Mouse (Mus musculus): ENCODE data around the gene Ssbp3. TPM values are rescaled to one million over a fixed set of nuclear protein-coding genes. Genes with fewer than 3 reads are reported as not detected.
A peak's percentile ranks its signal among the peaks of the same experiment; 100 is the strongest.

Ssbp3 gene
- polyA plus RNA-seq, 1 experiment from 2014 or later: 214 TPM

- no peak for ATAC-seq (ENCODE audit: low FRiP score)
- H3K27me3 ChIP-seq: no peaks in the 10 kb centered on the region
- H3K4me1 ChIP-seq: no peaks in the 10 kb centered on the region
- no peak overlapping the region for H3K4me3 ChIP-seq (replicated peaks)
- 86% methylated on average over 6 of the region's 6 CpGs for WGBS
- H3K27ac ChIP-seq: no peak overlapping the region
- H3K9me3 ChIP-seq: 0 out of 2 replicates have a peak, but pooled peaks cover 5% of the 10 kb centered on the region
- H3K36me3 ChIP-seq (replicated peaks): no peaks in the 10 kb centered on the region
- no peak overlapping the region for H3K9ac ChIP-seq
- no peak overlapping the region for H3K4me2 ChIP-seq
These were observed 29.4 kb upstream of the Ssbp3 start for GRCm38 (mm10) chr4:106881101-106881500.

- no peak overlapping the region for H3K4me3 ChIP-seq (replicated peaks)
- no peak overlapping the region for H3K4me2 ChIP-seq
- H3K9me3 ChIP-seq: 0 out of 2 replicates have a peak, but pooled peaks cover 5% of the 10 kb centered on the region
- no peaks in the 10 kb centered on the region for H3K27me3 ChIP-seq
- no peaks in the 10 kb centered on the region for H3K4me1 ChIP-seq
- H3K36me3 ChIP-seq (replicated peaks): no peaks in the 10 kb centered on the region
- WGBS: 82% methylated on average over 2 of the region's 2 CpGs
- no peak overlapping the region for H3K9ac ChIP-seq
- no peak overlapping the region for H3K27ac ChIP-seq
- ATAC-seq (ENCODE audit: low FRiP score): no peak
These were observed 27.4 kb upstream of the Ssbp3 start for GRCm38 (mm10) chr4:106883149-106883548.

GRCm38 (mm10) chr4:106886307-106887085 is 24.0 kb upstream of the Ssbp3 start:
- Histone ChIP-seq H3K27me3 (no peaks in the 10 kb centered on the region), H3K9ac (no peak overlapping the region), H3K36me3 (replicated peaks) (no peaks in the 10 kb centered on the region), H3K4me3 (replicated peaks) (no peak overlapping the region), H3K9me3 (0 out of 2 replicates have a peak, but pooled peaks cover 5% of the 10 kb centered on the region), H3K27ac (no peak overlapping the region), H3K4me2 (no peak overlapping the region), H3K4me1 (no peaks in the 10 kb centered on the region)
- 87% methylated on average over 10 of the region's 10 CpGs for WGBS
- no peak for ATAC-seq (ENCODE audit: low FRiP score)

GRCm38 (mm10) chr4:106896086-106896485 is 14.4 kb upstream of the Ssbp3 start:
- ATAC-seq (ENCODE audit: low FRiP score): no peak
- no peaks in the 10 kb centered on the region for H3K36me3 ChIP-seq (replicated peaks)
- no peak overlapping the region for H3K27ac ChIP-seq
- H3K9ac ChIP-seq: no peak overlapping the region
- H3K9me3 ChIP-seq: no peaks in the 10 kb centered on the region
- no peak overlapping the region for H3K4me3 ChIP-seq (replicated peaks)
- no peak overlapping the region for H3K4me2 ChIP-seq
- peaks cover 15% of the 10 kb centered on the region; the same call in 1 of the 2 replicates for H3K27me3 ChIP-seq
- H3K4me1 ChIP-seq: peaks cover 12% of the 10 kb centered on the region
- 83% methylated on average over 8 of the region's 8 CpGs for WGBS

- no peak overlapping the region for H3K9ac ChIP-seq
- no peaks in the 10 kb centered on the region for H3K9me3 ChIP-seq
- no peak for ATAC-seq (ENCODE audit: low FRiP score)
- H3K4me2 ChIP-seq: no peak overlapping the region
- peaks cover 16% of the 10 kb centered on the region; the same call in 1 of the 2 replicates for H3K27me3 ChIP-seq
- H3K27ac ChIP-seq: no peak overlapping the region
- H3K36me3 ChIP-seq (replicated peaks): no peaks in the 10 kb centered on the region
- H3K4me3 ChIP-seq (replicated peaks): no peak overlapping the region
- 69% methylated on average over 5 of the region's 5 CpGs for WGBS
- peaks cover 12% of the 10 kb centered on the region for H3K4me1 ChIP-seq
These were observed 11.6 kb upstream of the Ssbp3 start for GRCm38 (mm10) chr4:106898923-106899322.

- H3K36me3 ChIP-seq (replicated peaks): no peaks in the 10 kb centered on the region
- H3K27ac ChIP-seq: no peak overlapping the region
- H3K9me3 ChIP-seq: no peaks in the 10 kb centered on the region
- H3K4me1 ChIP-seq: peaks cover 12% of the 10 kb centered on the region
- H3K9ac ChIP-seq: no peak overlapping the region
- no peak overlapping the region for H3K4me2 ChIP-seq
- no peak for ATAC-seq (ENCODE audit: low FRiP score)
- WGBS: 95% methylated on average over 3 of the region's 3 CpGs
- no peak overlapping the region for H3K4me3 ChIP-seq (replicated peaks)
- peaks cover 16% of the 10 kb centered on the region; the same call in 1 of the 2 replicates for H3K27me3 ChIP-seq
These were observed 11.0 kb upstream of the Ssbp3 start for GRCm38 (mm10) chr4:106899471-106899870.

- Histone ChIP-seq H3K36me3 (replicated peaks) (no peaks in the 10 kb centered on the region), H3K27ac (no peak overlapping the region), H3K27me3 (peaks cover 16% of the 10 kb centered on the region; the same call in 1 of the 2 replicates), H3K4me1 (peaks cover 12% of the 10 kb centered on the region), H3K4me2 (no peak overlapping the region), H3K9ac (no peak overlapping the region), H3K4me3 (replicated peaks) (no peak overlapping the region), H3K9me3 (no peaks in the 10 kb centered on the region)
- ATAC-seq (ENCODE audit: low FRiP score): no peak
- WGBS: 37% methylated on average over 6 of the region's 6 CpGs
These were observed 9.8 kb upstream of the Ssbp3 start for GRCm38 (mm10) chr4:106900718-106901117.

GRCm38 (mm10) chr4:106901610-106902009 is 8.9 kb upstream of the Ssbp3 start:
- H3K4me3 ChIP-seq (replicated peaks): no peak overlapping the region
- no peaks in the 10 kb centered on the region for H3K9me3 ChIP-seq
- no peak overlapping the region for H3K27ac ChIP-seq
- no peak for ATAC-seq (ENCODE audit: low FRiP score)
- H3K9ac ChIP-seq: no peak overlapping the region
- H3K27me3 ChIP-seq: peaks cover 16% of the 10 kb centered on the region; the same call in 1 of the 2 replicates
- 80% methylated on average over 3 of the region's 3 CpGs for WGBS
- no peak overlapping the region for H3K4me2 ChIP-seq
- H3K4me1 ChIP-seq: peaks cover 12% of the 10 kb centered on the region
- no peaks in the 10 kb centered on the region for H3K36me3 ChIP-seq (replicated peaks)

GRCm38 (mm10) chr4:106902157-106902556 is 8.3 kb upstream of the Ssbp3 start:
- no peak for ATAC-seq (ENCODE audit: low FRiP score)
- whole genome bisulfite sequencing: 78% methylated on average over 8 of the region's 8 CpGs
- Histone ChIP-seq H3K27me3 (peaks cover 16% of the 10 kb centered on the region; the same call in 1 of the 2 replicates), H3K27ac (no peak overlapping the region), H3K4me1 (peaks cover 12% of the 10 kb centered on the region), H3K4me3 (replicated peaks) (no peak overlapping the region), H3K4me2 (no peak overlapping the region), H3K9ac (no peak overlapping the region), H3K9me3 (no peaks in the 10 kb centered on the region), H3K36me3 (replicated peaks) (no peaks in the 10 kb centered on the region)

- Histone ChIP-seq H3K9ac (no peak overlapping the region), H3K36me3 (replicated peaks) (no peaks in the 10 kb centered on the region), H3K9me3 (no peaks in the 10 kb centered on the region), H3K4me2 (no peak overlapping the region), H3K4me1 (peaks cover 27% of the 10 kb centered on the region), H3K4me3 (replicated peaks) (no peak overlapping the region), H3K27ac (no peak overlapping the region), H3K27me3 (peaks cover 2% of the 10 kb centered on the region; the same call in 1 of the 2 replicates)
- no peak for ATAC-seq (ENCODE audit: low FRiP score)
- 87% methylated on average over 3 of the region's 3 CpGs for WGBS
These were observed 4.6 kb upstream of the Ssbp3 start for GRCm38 (mm10) chr4:106905898-106906297.

- H3K36me3 ChIP-seq (replicated peaks): no peaks in the 10 kb centered on the region
- H3K27ac ChIP-seq: peak overlapping the region; percentile 59
- peak overlapping the region; percentile 26; the same call in 1 of the 2 replicates for H3K4me2 ChIP-seq
- ATAC-seq (ENCODE audit: low FRiP score): no peak
- H3K9me3 ChIP-seq: no peaks in the 10 kb centered on the region
- peaks cover 27% of the 10 kb centered on the region for H3K4me1 ChIP-seq
- peak overlapping the region; percentile 36; the same call in 1 of the 2 replicates for H3K9ac ChIP-seq
- no peaks in the 10 kb centered on the region; the same call in 1 of the 2 replicates for H3K27me3 ChIP-seq
- WGBS: 14% methylated on average over 17 of the region's 17 CpGs
- no peak overlapping the region for H3K4me3 ChIP-seq (replicated peaks)
These were observed 2.6 kb upstream of the Ssbp3 start for GRCm38 (mm10) chr4:106907701-106908425.

- Histone ChIP-seq H3K27ac (peak overlapping the region; percentile 99), H3K4me1 (peaks cover 33% of the 10 kb centered on the region), H3K27me3 (no peaks in the 10 kb centered on the region), H3K4me2 (peak overlapping the region; percentile 97; the same call in 1 of the 2 replicates), H3K9me3 (no peaks in the 10 kb centered on the region), H3K36me3 (replicated peaks) (no peaks in the 10 kb centered on the region), H3K4me3 (replicated peaks) (no peak overlapping the region), H3K9ac (no peak overlapping the region)
- ATAC-seq (ENCODE audit: low FRiP score): no peak
- WGBS: 26% methylated on average over 3 of the region's 3 CpGs
These were observed 2.1 kb upstream of the Ssbp3 start for GRCm38 (mm10) chr4:106908426-106908809.
